ENCODE assay signal across 10 mouse cellular contexts in genomic region chr11:19523853-19524487, GRCm38 (mm10).
DNase-seq lines count a peak whose midpoint lies in the region; ATAC-seq and TF ChIP-seq lines count a peak whose summit lies in the region.
"Had no signal": no experiment of that assay in that cellular context is flagged by ENCODE, and none has a peak within 500 bp of the region (broad histone marks: within the 10 kb centered on the region; RNA-seq: fewer than 3 reads in every experiment).

No protein-coding gene starts in this region.

- DNase-seq in ES-CJ7 (ENCODE audit: low read depth, low spot score), result peak; percentile 72
- peak; percentile 18 for DNase-seq in embryonic facial prominence, embryonic 10.5 days (ENCODE audit: low spot score)
- no peak for DNase-seq in hindbrain, embryonic 14.5 days (ENCODE audit: low spot score)
- no peak for DNase-seq in B cell, adult 2 months
- no peak for DNase-seq in liver, postnatal 0 days
- no peak for DNase-seq in spleen, postnatal 36 days (ENCODE audit: low spot score in 2 of 2)
- DNase-seq in thymus, postnatal 0 days (ENCODE audit: low spot score), result no peak
- DNase-seq: cerebellum, postnatal 36 days had no signal

- H3K4me2 ChIP-seq in hindbrain, embryonic 14.5 days (replicated peaks), result no peak overlapping the region
- H3K4me2 ChIP-seq in midbrain, embryonic 13.5 days (replicated peaks), result 0 out of 2 replicates have a peak overlapping the region, but pooled peaks have one; percentile 3
- no peak overlapping the region for H3K4me2 ChIP-seq in liver, postnatal 0 days (ENCODE audit: low read depth, low read length)

- no peaks in the 10 kb centered on the region for H3K36me3 ChIP-seq in embryonic facial prominence, embryonic 10.5 days (replicated peaks)
- no peaks in the 10 kb centered on the region for H3K36me3 ChIP-seq in hindbrain, embryonic 14.5 days (replicated peaks; ENCODE audit: control insufficient read depth, insufficient read depth)
- H3K36me3 ChIP-seq in midbrain, embryonic 13.5 days, result no peaks in the 10 kb centered on the region
- H3K36me3 ChIP-seq in liver, postnatal 0 days (replicated peaks; ENCODE audit: insufficient read depth, low read length), result no peaks in the 10 kb centered on the region

- no peak for TF ChIP-seq EP300 in liver, postnatal 0 days (IDR thresholded peaks at IDR 0.05; ENCODE audit: low read depth)

- H3K4me3 ChIP-seq in embryonic facial prominence, embryonic 10.5 days, result no peak overlapping the region
- no peak overlapping the region for H3K4me3 ChIP-seq in hindbrain, embryonic 14.5 days (replicated peaks; ENCODE audit: low read length)
- H3K4me3 ChIP-seq in midbrain, embryonic 13.5 days (replicated peaks), result no peak overlapping the region
- no peak overlapping the region for H3K4me3 ChIP-seq in liver, postnatal 0 days (ENCODE audit: low read depth, low read length)
- H3K4me3 ChIP-seq: left cerebral cortex, adult 2 months had no signal

- no peaks in the 10 kb centered on the region for H3K9me3 ChIP-seq in embryonic facial prominence, embryonic 10.5 days
- H3K9me3 ChIP-seq in hindbrain, embryonic 14.5 days (ENCODE audit: control insufficient read depth, low read length), result no peaks in the 10 kb centered on the region
- H3K9me3 ChIP-seq in midbrain, embryonic 13.5 days, result no peaks in the 10 kb centered on the region
- no peaks in the 10 kb centered on the region for H3K9me3 ChIP-seq in liver, postnatal 0 days (ENCODE audit: low read length)

- ATAC-seq in hindbrain, embryonic 14.5 days (ENCODE audit: low FRiP score), result peak; percentile 93
- ATAC-seq in midbrain, embryonic 13.5 days, result peak; percentile 95
- no peak; the same call in 1 of the 2 replicates for ATAC-seq in liver, postnatal 0 days

- 46% methylated on average over 6 of the region's 6 CpGs for WGBS in embryonic facial prominence, embryonic 10.5 days
- 13% methylated on average over 6 of the region's 6 CpGs for WGBS in hindbrain, embryonic 14.5 days
- 8% methylated on average over 6 of the region's 6 CpGs for WGBS in midbrain, embryonic 13.5 days
- WGBS in liver, postnatal 0 days (ENCODE audit: insufficient replicate concordance), result 52% methylated on average over 6 of the region's 6 CpGs

- no peak for TF ChIP-seq CTCF in liver, postnatal 0 days (IDR thresholded peaks at IDR 0.05; ENCODE audit: low read depth)

- H3K27me3 ChIP-seq in embryonic facial prominence, embryonic 10.5 days (replicated peaks; ENCODE audit: low read depth, poor library complexity, severe bottlenecking), result peaks cover 11% of the 10 kb centered on the region; the same call in 1 of the 2 replicates
- H3K27me3 ChIP-seq in hindbrain, embryonic 14.5 days (ENCODE audit: control insufficient read depth, insufficient read depth, low read length), result no peaks in the 10 kb centered on the region
- peaks cover 20% of the 10 kb centered on the region for H3K27me3 ChIP-seq in midbrain, embryonic 13.5 days
- no peaks in the 10 kb centered on the region for H3K27me3 ChIP-seq in liver, postnatal 0 days (ENCODE audit: insufficient read depth, low read length)

- H3K4me1 ChIP-seq in embryonic facial prominence, embryonic 10.5 days, result no peaks in the 10 kb centered on the region
- peaks cover 10% of the 10 kb centered on the region for H3K4me1 ChIP-seq in hindbrain, embryonic 14.5 days (replicated peaks; ENCODE audit: control insufficient read depth, insufficient read depth, low read length)
- peaks cover 20% of the 10 kb centered on the region for H3K4me1 ChIP-seq in midbrain, embryonic 13.5 days (replicated peaks)
- no peaks in the 10 kb centered on the region for H3K4me1 ChIP-seq in liver, postnatal 0 days (ENCODE audit: insufficient read depth)

- H3K9ac ChIP-seq in hindbrain, embryonic 14.5 days, result no peak overlapping the region
- H3K9ac ChIP-seq in midbrain, embryonic 13.5 days (replicated peaks), result no peak overlapping the region
- no peak overlapping the region for H3K9ac ChIP-seq in liver, postnatal 0 days (replicated peaks)

- no peak overlapping the region for H3K27ac ChIP-seq in embryonic facial prominence, embryonic 10.5 days (replicated peaks)
- H3K27ac ChIP-seq in hindbrain, embryonic 14.5 days, result peak overlapping the region; percentile 33; the same call in 1 of the 2 replicates
- peak overlapping the region; percentile 44; the same call in 1 of the 2 replicates for H3K27ac ChIP-seq in midbrain, embryonic 13.5 days
- H3K27ac ChIP-seq in liver, postnatal 0 days (ENCODE audit: low read depth), result no peak overlapping the region
- H3K27ac ChIP-seq: left cerebral cortex, adult 2 months had no signal

Comparison
In these comparisons a context has a peak if more than half of its experiments do, and no peak if none do; other contexts are left out.
1. DNase-seq: peak in ES-CJ7 (single experiment) and embryonic facial prominence, embryonic 10.5 days (single experiment); none in hindbrain, embryonic 14.5 days (single experiment), B cell, adult 2 months (0 of 2), liver, postnatal 0 days (single experiment), spleen, postnatal 36 days (0 of 2) and thymus, postnatal 0 days (single experiment).
2. H3K27ac ChIP-seq: peak in hindbrain, embryonic 14.5 days (single experiment) and midbrain, embryonic 13.5 days (single experiment); none in embryonic facial prominence, embryonic 10.5 days (single experiment) and liver, postnatal 0 days (single experiment).